Mouse (Mus musculus) megakaryocyte-erythroid progenitor cell, adult 5-6 weeks (primary cell): ENCODE measurements at regions not wholly inside any gene's neighbourhood (a gene's known extent, or its start where the extent isn't known, plus 50 kb on each side); places are given as distances from the start of the nearest gene placed in this dataset.
"Not testable (repeated sequence)": the region's sequence is repeated elsewhere in the genome, so short reads cannot be mapped to it uniquely, and the experiment has no call there.

Experiments
- ATAC-seq: replicated peaks from 2 replicates; pipeline ENCODE4 v1.8.0; 2016; ENCODE audit warnings: mild to moderate bottlenecking, inconsistent platforms; ENCODE audit not compliant: severe bottlenecking, poor library complexity, low FRiP score, low TSS enrichment

DNA sequence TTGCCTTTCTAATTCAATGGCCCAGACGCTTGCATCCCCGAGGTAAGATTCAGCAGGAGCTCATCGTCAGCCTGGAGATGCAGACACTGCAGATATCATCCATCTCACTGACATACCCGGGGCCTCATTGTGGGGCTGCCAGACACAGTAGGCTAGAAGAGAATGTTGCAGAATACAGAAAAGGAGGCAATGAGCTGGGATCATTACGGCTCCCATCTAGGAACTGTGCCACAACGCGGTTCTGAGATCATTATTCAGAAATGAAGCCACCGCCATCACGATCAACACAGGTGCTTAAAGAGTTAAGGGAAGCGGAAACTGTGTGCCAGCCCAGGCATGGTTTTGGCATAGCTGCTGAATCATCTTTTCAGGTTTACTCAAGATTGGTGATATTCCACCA, 158.1 kb upstream of the Gm11146 start:
- no peak for ATAC-seq

DNA sequence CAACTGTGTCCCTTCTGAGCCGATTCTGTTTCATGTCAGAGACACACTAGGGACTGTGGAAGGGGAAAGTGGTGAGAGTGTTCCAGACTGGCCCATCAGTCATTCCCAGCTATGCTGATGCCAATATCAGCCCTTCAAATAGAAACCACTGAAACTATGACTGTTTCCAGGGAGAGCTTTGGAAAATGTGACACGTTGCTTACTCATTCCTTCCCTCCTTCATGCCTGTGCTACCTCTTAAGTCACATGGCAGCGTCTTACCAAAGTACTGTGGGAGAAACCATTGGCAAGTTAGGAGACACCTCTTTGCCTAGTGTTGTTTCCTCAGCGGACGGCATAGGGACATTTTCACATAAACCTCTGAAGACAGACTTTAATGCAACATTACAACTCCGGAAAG, 153.0 kb upstream of the Gm11146 start:
- ATAC-seq = no peak

DNA sequence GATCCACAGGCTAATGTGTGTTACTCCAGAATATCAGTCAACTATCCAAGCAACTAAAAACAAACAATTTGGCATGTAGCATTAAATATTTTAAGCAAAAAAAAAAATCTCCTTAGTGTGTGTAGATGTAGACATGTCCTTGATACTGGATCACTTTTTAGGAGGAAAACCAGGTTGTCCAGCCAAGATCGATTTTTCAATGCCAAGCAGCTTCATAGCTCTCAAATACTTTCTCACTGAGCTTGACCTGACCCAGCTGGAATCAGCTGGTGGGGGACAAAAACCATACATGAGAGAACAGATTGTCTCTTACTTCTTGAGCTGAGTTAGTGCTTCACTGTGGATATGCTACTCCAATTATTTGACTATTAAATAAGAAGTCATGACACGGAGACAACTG, 147.6 kb upstream of the Gm11146 start:
- ATAC-seq = no peak

- no peak for ATAC-seq
Observed at GRCm38 (mm10) chr16:77743838-77744237, 141.9 kb upstream of the Gm11146 start.

GRCm38 (mm10) chr16:77738821-77739220, 136.9 kb upstream of the Gm11146 start:
- ATAC-seq = no peak

- no peak for ATAC-seq
Observed at GRCm38 (mm10) chr16:77719377-77719776, 117.5 kb upstream of the Gm11146 start.

DNA sequence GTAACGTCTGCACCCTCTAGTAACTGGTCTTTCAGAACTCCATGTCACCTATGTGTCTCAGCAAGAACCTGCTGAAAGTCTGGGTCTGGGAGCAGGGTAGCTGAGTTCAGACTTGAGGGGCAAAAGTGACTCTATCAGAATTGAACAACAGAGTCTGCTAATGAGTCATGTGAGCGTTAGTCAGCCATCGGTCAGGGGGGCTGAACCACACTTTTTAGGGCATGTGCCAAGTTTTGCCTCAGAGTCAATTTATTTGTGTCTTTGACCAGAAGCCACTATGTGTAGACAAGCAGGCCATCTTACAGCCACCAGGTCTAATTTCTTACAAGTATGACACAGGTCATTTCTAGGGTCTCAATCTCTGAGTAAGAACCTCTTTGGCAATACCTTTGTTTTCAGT, 115.9 kb upstream of the Gm11146 start:
- not testable (repeated sequence) for ATAC-seq

- no peak for ATAC-seq
Observed at GRCm38 (mm10) chr16:77704726-77705125, 102.8 kb upstream of the Gm11146 start.

DNA sequence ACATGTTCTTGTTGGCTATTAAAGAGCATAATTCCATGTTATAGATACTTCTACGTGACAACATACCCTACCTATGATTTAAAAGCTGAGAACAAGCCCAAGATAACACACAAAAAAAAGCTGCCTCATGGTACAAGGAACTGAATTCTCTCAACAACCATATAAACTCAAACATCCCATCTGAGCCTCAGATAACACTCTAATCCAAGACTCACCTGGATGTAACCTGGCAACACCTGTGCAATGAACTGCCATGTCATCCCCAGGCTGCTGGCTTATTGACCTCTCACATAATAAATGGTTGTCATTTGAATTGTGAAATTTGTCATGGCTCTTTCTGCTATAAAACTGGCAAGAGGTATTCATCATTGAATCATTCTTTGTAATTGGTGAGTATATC, 93.5 kb upstream of the Gm11146 start:
- ATAC-seq = no peak

DNA sequence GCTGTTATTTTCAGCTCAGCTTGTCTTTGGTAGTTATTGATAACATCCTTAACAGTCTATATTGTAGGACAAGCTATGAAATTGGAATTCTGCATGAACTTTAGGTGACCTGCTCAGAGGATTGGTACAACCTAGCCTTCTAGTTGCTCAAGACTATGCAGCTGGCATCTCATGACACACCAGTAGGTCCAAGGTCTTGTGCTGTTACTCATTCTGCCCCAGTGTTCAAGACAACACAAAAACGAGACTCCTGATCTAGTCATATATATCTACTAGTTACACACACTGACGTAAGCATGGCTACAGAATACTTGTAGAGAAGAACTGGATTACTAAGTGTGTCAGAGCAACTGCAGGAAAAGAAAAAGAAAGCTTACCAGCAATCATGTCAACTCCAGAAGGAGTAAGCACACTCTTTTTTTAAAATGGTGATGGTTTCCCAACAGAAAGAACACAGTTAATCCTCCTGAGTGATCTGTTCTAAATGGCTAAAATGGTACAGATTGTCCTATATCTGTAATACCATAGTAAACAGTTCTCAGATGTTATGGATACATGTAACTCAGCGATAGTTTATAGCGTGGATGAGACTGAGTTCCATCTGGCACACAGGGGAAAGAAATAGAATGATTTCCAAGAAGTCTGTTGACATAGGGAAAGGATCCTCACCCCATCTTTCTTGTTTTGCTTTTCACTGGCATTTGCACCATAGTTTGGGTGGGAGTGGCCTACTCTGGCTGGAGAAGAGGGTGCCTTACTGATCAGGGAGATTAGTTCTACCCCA, 85.4 kb upstream of the Gm11146 start:
- ATAC-seq = no peak

DNA sequence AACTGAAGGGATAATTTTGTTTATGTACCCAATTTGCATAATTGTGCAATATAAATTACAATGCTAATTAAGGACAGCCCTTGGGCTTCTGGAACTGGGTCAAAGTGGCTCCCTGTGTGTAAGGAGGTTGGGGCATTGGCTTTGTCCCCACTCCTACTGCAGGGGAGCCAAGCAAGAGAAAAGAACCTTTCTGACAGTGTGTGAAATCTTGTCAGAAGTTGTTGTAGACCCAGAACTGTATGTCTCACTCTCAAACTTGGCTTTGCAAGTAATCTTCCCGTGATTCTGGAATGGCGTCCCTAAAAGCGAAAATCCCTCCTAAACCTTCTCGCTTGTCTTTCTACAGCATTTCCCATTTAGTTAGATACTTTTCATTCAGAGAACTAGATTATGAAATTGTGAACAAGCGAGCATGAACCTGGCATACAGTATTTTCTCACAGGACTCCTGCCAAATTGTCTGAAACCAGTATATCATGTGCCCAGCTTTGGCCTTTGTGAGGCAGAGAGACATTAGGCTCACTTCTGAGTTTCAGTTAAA, 83.8 kb upstream of the Gm11146 start:
- no peak for ATAC-seq

DNA sequence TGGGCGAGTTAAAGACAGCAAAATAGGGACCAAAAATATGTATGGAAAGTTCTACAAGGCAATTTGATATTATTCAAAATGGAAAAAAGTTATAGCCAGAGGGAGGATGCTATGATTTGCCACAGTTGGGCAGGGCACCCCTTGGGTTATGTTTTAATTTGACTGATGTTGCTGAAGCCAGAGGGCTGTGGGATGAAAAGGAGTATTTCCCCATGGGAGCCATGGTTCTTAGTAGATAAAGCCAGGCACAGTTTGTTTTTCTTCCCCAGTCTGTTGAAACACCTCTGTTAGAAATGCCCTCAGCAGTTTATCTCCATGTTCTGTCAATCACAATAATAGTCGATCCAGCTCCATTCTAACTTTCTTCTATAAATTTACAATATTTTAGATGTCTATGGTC, 82.6 kb upstream of the Gm11146 start:
- ATAC-seq = no peak

GRCm38 (mm10) chr16:77679234-77679633, 77.3 kb upstream of the Gm11146 start:
- no peak for ATAC-seq

DNA sequence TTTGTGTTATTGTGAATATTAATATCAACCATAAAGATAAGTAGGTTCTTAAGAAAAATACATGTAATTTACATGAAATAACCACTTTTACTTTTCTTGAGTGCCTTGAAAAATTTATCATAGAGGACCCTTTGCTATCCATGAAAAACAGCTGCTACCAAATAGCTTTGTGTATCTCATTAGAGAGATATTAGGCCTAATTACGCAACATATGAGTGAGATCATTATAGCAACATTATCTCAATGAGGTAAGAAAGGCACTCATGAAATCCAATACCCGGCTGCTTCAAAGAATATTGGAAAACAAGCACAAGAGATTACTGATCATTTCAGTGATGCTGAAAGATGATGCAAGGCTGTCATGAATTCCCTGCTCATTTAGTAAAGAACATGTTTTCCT, 74.9 kb upstream of the Gm11146 start:
- no peak for ATAC-seq

DNA sequence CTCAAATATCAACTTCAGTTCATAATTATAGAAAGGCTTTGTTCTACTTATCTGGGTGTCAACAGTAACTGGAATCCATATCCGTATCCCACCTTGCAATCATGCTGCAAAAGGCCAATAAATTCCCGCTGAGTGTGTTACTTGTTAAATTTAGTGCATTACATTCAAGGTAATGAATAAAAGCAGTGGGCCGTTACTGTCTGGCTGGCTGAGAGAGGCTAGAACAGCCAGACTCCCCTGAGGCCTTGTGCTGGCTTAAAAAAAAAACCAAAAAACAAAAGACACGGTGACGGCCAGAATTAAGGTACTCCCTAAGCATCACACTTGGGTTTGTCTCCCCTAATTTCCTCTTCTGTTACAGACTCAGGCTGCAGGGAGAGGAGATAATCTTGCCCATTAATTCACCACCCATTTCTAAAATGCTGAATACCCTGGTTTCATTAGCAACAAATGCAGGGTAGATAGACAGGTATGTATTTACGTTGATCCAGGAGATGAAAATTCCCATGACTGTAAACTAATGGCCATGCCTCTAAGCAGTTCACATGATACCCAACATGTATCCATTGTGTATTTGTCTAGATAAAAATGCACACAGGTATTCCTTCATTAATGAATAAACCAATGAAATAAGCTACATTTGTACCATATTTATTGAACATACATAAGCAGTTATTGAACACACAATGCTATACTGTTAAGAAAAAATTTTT, 74.1 kb upstream of the Gm11146 start:
- ATAC-seq = no peak

DNA sequence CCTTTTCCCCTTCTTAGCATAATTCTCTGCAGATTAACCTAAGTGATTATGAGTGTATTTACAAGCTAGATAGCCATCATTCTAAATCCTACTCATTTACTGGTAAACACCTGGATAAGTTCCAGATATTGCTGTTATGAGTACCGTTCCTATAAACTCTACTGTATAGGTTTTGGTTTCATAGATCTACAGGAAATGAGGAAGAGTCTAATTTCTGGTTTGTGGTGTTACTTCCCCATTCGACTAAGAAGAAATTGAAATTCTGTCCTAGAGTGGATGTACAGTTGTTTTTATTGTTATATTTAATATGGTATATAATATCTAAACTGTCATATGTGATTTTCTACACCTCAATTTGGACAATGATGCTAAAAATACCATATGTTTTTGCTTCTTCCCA, 69.4 kb upstream of the Gm11146 start:
- ATAC-seq = no peak

- ATAC-seq = no peak
Observed at GRCm38 (mm10) chr16:77665781-77666180, 63.9 kb upstream of the Gm11146 start.

- no peak for ATAC-seq
Observed at GRCm38 (mm10) chr16:77662107-77662518, 60.2 kb upstream of the Gm11146 start.

- no peak for ATAC-seq
Observed at GRCm38 (mm10) chr16:77653306-77653705, 51.4 kb upstream of the Gm11146 start.
